Mouse (Mus musculus) cerebellum, postnatal 10 days (tissue): ENCODE data around the gene Vac14.

ENCODE experiments used
- DNase-seq, 2 experiments: peaks; one replicate each; pipeline ENCODE4 v3.0.0; 2021; ENCODE audit warnings: mixed read lengths in 2 of 2

Vac14 gene

GRCm38 (mm10) chr8:110754713-110755112 lies 136.3 kb downstream of the Vac14 start:
- DNase-seq, result no peak

DNA sequence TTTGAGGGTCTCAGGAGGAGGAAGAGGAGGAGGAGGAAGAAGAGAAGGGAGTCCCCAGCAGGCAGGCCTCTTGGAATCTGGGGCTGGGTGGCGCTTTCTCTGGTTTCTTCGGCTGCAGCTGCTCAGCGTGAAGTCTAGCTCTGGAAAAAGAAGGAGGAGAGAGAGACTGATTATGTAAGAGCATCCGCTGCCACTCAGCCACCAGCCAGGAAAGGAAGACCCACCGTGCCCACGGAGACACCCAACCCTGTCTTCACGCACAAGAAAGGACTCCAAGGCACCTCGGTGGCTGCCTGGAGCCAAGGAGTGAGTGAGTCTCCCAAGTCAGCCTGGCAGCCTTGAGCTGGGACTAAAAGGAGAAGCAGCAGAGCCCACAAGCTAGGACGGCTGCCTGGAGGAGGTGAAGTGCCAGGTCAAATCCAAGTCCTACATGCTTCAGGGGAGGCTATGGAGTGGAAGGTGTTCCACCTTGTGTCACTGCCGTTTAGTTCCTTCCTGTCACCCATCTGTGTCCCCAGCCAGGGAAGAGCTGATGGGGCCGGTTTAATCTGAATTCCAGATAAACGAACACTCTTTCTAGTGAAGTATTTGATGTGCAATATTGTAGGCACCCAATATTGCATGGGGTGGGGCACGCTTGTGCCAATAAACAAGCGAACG lies 137.3 kb downstream of the Vac14 start:
- DNase-seq, result no peak

DNA sequence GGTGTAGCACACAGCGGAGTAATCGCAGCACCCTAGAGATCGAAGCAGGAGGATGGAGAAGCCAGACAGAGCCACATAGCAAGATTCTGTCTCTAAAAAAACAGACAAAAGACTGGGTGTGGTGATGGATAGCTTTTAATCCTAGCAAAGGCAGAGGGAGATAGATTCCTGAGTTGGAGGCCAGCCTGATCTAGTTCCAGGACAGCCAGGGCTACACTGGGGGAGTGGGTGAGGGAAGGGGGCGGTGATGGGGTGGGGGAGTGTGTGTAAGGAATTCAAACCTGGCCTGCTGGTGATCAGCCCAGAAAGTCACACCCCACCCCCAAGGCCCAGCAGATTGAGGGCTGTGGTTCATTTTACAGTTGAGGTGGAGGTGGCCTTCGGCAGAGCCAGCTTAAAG lies 137.8 kb downstream of the Vac14 start:
- DNase-seq, result no peak

- no peak for DNase-seq
These were observed 142.0 kb downstream of the Vac14 start for GRCm38 (mm10) chr8:110760280-110760940.

DNA sequence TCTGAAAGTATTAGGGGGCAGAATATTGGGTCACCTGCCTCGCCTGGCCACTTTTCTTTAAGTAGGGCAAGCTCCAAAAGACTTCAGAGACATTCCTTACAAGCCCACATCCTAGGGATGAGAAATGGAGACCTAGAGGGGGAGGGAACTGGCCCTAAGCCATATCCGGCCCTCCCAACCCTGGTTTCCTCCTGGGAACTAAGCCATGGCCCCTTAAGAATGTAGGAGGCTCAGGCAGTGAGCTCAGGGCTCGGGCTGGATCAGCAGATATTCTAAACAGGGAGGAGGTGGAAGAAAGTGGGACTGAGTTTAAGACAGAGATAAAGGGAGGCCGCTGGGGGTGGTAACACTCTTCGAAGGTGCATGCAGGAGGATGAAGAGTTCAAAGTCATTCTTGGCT lies 142.8 kb downstream of the Vac14 start:
- DNase-seq, result no peak

- DNase-seq, result no peak
These were observed 143.6 kb downstream of the Vac14 start for GRCm38 (mm10) chr8:110761988-110762387.

GRCm38 (mm10) chr8:110764671-110765070 lies 146.3 kb downstream of the Vac14 start:
- no peak for DNase-seq

DNA sequence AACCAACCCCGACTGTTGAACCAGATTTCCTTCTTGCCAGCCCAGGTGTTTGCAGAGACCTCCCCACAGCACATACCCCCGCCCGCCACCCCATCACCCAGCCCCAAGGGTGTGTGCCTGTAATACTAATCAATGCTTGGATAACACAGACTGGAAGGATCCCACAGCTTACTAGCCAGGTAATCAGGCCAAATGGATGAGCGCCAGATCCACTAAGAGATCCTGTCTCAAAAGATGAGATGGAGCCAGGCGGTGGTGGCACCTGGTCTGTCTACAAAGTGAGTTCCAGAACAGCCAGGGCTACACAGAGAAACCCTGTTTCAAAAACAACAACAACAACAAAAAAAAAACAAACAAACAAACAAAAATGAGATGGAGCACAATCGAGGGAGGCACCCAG lies 148.9 kb downstream of the Vac14 start:
- peak; percentile 62 to 63 for DNase-seq
